Mouse (Mus musculus) heart, embryonic 11.5 days (tissue): ENCODE results near the gene Lima1. TPM values are rescaled to one million over a fixed set of nuclear protein-coding genes. Genes with fewer than 3 reads are reported as not detected.
A peak's percentile ranks its signal among the peaks of the same experiment; 100 is the strongest.

ENCODE experiments used
- ATAC-seq: fragments of 200-750 bp; cut with Nextera tagmentation; replicated peaks from 2 replicates; pipeline ENCODE4 v1.8.0; 2017; ENCODE audit warnings: moderate library complexity; ENCODE audit not compliant: insufficient number of reproducible peaks, low FRiP score, low TSS enrichment
- H3K27ac ChIP-seq: fragments of 300-500 bp; sonication (generic); 2 replicates; pipeline ENCODE4 v1.5.1; 2014; ENCODE audit warnings: mild to moderate bottlenecking, low read depth, low read length
- H3K27me3 ChIP-seq: fragments of 300-500 bp; sonication (generic); 2 replicates; pipeline ENCODE4 v1.6.1; 2014; ENCODE audit warnings: mild to moderate bottlenecking, low read length, mixed read lengths; ENCODE audit not compliant: control insufficient read depth, insufficient read depth
- H3K36me3 ChIP-seq: fragments of 300-500 bp; sonication (generic); 2 replicates; pipeline ENCODE4 v1.6.1; 2014; ENCODE audit warnings: mild to moderate bottlenecking, low read length, moderate library complexity, mixed read lengths; ENCODE audit not compliant: control insufficient read depth, insufficient read depth
- H3K4me1 ChIP-seq: fragments of 300-500 bp; sonication (generic); 2 replicates; pipeline ENCODE4 v1.6.1; 2014; ENCODE audit warnings: low read length; ENCODE audit not compliant: control insufficient read depth, insufficient read depth
- H3K4me2 ChIP-seq: fragments of 300-500 bp; sonication (generic); 2 replicates; pipeline ENCODE4 v1.6.1; 2014; ENCODE audit warnings: mild to moderate bottlenecking, moderate library complexity
- H3K4me3 ChIP-seq: fragments of 300-500 bp; sonication (generic); 2 replicates; pipeline ENCODE4 v1.5.1; 2014; ENCODE audit warnings: low read depth, low read length
- H3K9ac ChIP-seq: fragments of 300-500 bp; sonication (generic); 2 replicates; pipeline ENCODE4 v1.6.1; 2014; ENCODE audit warnings: mild to moderate bottlenecking, low read depth, low read length, moderate library complexity
- H3K9me3 ChIP-seq: fragments of 300-500 bp; sonication (generic); replicated peaks from 2 replicates; pipeline ENCODE4 v1.6.1; 2016; ENCODE audit warnings: low read length; ENCODE audit not compliant: control insufficient read depth
- WGBS: fragments of 180-500 bp; shearing (Covaris S2); extraction: QIAGEN DNeasy Blood & Tissue Kit; methylation state at CpG from one replicate; pipeline ENCODE4 v1.1.7; 2014; ENCODE audit not compliant: insufficient replicate concordance; 5-methylcytosine and 5-hydroxymethylcytosine counted together
- polyA plus RNA-seq: library from polyadenylated mRNA; unstranded; fragments of >200 nt; fragmentation: Nextera tagmentation; extraction: Ambion mirVana; gene quantifications from 2 replicates; pipeline ENCODE4 v1.2.1, GENCODE M21; 2014

Gene Lima1
- polyA plus RNA-seq, 1 experiment from 2014 or later: 24.1 TPM

DNA sequence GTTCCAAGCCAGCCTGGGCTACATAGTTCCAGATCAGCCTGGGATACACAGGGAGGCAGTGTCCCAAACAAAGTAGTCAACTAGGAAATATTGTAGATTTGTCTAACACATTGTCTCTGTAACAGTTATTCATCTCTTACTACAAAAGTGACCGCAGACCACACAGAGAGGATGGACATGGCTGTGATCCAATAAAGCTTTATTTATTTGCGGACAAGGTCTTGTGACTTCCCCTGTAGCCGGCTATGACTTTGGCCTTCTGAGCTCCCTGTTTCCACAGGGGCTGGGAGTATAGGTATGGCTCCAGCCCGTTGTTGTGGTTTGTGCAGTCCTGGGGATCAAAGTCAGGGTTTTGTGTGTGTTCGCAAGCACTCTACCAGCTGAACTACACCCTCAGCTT, 3.3 kb upstream of the Lima1 start:
- peaks cover 4% of the 10 kb centered on the region for H3K4me1 ChIP-seq
- H3K4me3 ChIP-seq: no peak overlapping the region
- H3K4me2 ChIP-seq: no peak overlapping the region
- H3K9me3 ChIP-seq: no peaks in the 10 kb centered on the region
- H3K36me3 ChIP-seq: no peaks in the 10 kb centered on the region
- no peak for ATAC-seq
- no peaks in the 10 kb centered on the region for H3K27me3 ChIP-seq
- H3K9ac ChIP-seq: no peak overlapping the region
- WGBS: 86% methylated on average over 5 of the region's 5 CpGs
- H3K27ac ChIP-seq: no peak overlapping the region

DNA sequence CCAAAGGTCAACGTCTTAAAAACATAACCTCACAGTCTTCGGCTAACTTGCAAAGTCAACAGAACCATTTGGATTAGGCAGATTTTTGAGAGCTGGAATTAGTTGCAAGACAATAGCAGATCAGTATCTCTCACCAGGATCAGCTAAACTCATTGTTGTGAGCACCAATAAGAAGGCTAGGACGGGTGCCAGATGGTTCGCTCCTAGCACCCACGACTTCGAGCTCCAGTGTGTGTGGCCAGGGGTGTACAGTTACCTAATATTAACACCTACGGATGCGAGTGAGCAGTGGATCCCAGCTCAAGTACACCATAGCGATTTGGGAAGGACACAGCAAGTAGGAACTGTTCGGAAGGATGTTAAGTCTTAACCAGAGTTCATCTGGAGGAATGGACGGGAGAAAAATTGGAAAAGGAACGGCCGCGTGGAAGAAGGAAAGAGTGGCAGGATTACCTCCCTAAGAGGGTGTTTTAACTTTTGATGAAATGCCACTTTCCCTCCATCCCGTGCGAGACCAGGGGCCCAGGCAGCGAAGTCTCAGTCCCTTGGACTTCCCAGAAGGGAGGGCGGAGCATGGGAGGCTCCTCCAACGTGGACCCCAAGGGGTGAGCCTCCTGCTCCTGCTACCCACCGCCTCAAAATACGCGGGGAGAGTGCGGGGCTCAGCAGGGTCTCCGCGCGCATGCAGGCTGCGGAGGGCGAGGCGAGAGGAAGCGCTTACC, 483 bp downstream of the Lima1 start:
- 6% methylated on average over 30 of the region's 30 CpGs for WGBS
- Histone ChIP-seq H3K9ac (peak overlapping the region; percentile 81), H3K36me3 (no peaks in the 10 kb centered on the region), H3K27me3 (no peaks in the 10 kb centered on the region), H3K9me3 (no peaks in the 10 kb centered on the region), H3K4me3 (peak overlapping the region; percentile 78), H3K4me2 (peak overlapping the region; percentile 99), H3K27ac (no peak overlapping the region), H3K4me1 (peaks cover 4% of the 10 kb centered on the region)
- 0 out of 2 replicates have a peak, but pooled peaks have one; percentile 7 for ATAC-seq

DNA sequence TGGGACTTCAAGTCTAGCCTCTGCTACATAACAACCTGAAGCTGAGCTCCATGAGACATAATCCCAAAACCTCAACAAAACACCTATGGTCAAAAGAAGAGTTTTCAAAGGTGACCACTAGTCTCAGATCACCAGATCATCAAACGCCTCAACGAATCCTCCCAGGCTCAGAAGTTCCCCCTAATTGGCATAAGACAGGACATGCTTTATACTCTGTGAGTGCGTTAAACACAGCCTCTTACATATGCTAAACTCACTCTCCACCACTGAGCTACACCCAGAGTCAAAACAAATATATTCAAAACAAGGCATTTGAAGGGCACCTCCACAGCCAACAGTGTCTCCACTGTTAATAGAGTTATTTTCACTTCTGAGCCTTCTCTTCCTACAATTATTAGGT, 2.7 kb downstream of the Lima1 start:
- 77% methylated on average over 3 of the region's 3 CpGs for WGBS
- Histone ChIP-seq H3K4me1 (peaks cover 4% of the 10 kb centered on the region), H3K36me3 (no peaks in the 10 kb centered on the region), H3K27ac (no peak overlapping the region), H3K9me3 (no peaks in the 10 kb centered on the region), H3K4me3 (no peak overlapping the region), H3K4me2 (no peak overlapping the region), H3K9ac (no peak overlapping the region), H3K27me3 (no peaks in the 10 kb centered on the region)
- no peak for ATAC-seq

DNA sequence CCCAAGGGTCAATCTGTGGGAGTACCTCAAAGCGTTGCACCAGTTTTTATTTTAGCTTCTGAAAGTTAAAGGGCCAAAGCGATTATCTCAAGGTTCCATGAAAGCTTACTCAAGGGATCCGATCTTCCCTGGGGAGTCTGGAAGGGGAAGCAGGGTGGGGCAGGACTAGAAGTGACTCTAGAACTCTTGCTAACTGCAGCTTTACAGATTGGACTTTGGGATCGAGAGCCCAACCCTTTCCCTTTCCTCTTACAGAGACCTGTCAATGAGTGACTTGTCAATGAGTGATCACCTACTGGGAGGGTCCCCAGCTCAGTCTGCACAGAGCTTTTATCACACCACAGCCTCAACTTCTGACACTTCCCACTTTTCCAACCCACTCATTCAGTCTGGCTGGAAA, 7.6 kb downstream of the Lima1 start:
- WGBS: 46% methylated on average over 4 of the region's 4 CpGs
- H3K36me3 ChIP-seq: no peaks in the 10 kb centered on the region
- H3K4me1 ChIP-seq: peaks cover 4% of the 10 kb centered on the region
- H3K27me3 ChIP-seq: no peaks in the 10 kb centered on the region
- H3K27ac ChIP-seq: no peak overlapping the region
- no peak overlapping the region for H3K4me3 ChIP-seq
- no peak overlapping the region for H3K9ac ChIP-seq
- no peak overlapping the region for H3K4me2 ChIP-seq
- no peaks in the 10 kb centered on the region for H3K9me3 ChIP-seq
- no peak for ATAC-seq

DNA sequence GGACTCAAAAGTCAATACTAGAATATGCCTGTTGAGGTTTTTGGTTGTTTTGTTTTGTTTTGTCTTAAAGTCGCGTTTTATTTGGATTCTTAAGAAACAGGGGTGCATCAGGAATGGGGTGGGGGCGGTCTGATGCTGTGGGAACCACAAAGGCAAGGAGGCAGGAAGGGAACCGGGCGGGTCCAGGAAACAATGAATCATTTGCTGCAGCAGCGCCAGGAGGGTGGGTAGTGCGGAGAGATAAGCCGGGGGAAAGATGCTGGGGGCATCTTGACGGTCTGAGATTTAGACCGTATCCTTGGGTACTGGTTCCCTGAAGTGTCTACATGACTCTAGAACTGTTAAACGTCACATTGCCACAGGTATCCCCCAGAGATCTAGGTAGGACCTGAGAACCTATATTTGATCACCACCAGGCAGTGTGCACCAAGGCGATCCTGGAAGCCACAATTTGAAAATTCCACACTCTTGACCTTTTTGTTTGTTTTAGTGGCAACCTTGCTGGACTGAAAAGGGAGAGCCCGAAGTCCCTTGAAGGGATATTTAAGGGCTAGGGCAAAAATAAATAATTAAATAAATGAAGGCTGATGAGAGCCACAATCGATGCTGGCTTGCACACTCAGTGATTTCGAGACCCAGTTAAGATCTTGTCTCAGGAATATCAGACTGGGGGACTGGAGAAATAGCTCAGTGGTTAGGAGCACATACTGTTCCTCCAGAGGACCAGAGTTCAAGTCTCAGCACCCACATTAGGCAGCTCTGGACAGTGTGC, 8.6 kb downstream of the Lima1 start:
- no peaks in the 10 kb centered on the region for H3K36me3 ChIP-seq
- H3K4me3 ChIP-seq: no peak overlapping the region
- WGBS: 42% methylated on average over 15 of the region's 15 CpGs
- no peak; the same call in 1 of the 2 replicates for ATAC-seq
- peaks cover 4% of the 10 kb centered on the region for H3K4me1 ChIP-seq
- H3K27ac ChIP-seq: no peak overlapping the region
- H3K9me3 ChIP-seq: no peaks in the 10 kb centered on the region
- H3K9ac ChIP-seq: no peak overlapping the region
- H3K27me3 ChIP-seq: no peaks in the 10 kb centered on the region
- H3K4me2 ChIP-seq: no peak overlapping the region

DNA sequence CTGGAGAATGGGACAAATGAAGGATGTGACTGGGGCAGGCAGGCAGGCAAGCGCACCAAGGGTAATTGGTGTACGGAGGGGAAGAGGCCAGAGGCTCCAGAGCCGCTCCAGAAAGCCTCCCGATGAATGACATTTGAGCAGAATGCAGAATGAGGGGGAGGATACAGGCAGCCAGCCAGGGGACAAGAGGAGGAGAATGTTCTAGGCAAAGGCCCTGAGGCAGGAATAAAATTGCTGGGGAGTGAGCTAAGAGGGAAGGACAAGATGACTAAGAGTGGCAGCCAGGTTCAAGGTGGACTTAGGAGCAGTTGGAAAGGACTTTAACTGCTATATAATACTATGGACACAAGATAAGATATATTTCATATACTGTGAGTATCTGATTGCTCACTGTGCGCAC, 9.3 kb downstream of the Lima1 start:
- H3K27me3 ChIP-seq: no peaks in the 10 kb centered on the region
- WGBS: 52% methylated on average over 5 of the region's 5 CpGs
- H3K27ac ChIP-seq: peak overlapping the region; percentile 50
- no peaks in the 10 kb centered on the region for H3K36me3 ChIP-seq
- H3K4me1 ChIP-seq: peaks cover 4% of the 10 kb centered on the region
- no peak overlapping the region for H3K4me2 ChIP-seq
- no peak for ATAC-seq
- H3K9me3 ChIP-seq: no peaks in the 10 kb centered on the region
- no peak overlapping the region for H3K4me3 ChIP-seq
- H3K9ac ChIP-seq: 0 out of 2 replicates have a peak overlapping the region, but pooled peaks have one; percentile 2

DNA sequence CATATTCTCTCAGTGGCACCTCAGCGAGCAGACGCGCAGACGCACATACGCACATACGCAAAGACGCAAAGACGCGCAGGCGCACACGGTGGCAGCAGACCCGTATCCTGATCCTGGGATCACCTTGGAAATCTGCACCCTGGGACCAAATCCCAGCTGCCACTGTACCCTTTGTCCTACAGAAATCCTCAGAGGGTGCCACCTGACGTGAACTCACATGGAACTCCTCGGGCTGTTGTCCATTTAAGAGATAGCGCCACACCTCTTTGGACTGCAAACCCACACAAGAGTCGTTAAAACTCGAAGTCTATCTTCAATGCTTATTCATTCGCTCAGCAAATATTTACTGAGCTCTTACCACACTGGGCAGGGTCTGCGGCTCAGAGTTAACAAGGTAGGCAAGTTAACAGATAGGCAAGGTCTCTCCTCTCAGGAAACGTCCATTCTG, 9.7 kb downstream of the Lima1 start:
- 84% methylated on average over 20 of the region's 20 CpGs for WGBS
- H3K27me3 ChIP-seq: no peaks in the 10 kb centered on the region
- no peak for ATAC-seq
- no peak overlapping the region for H3K4me3 ChIP-seq
- 0 out of 2 replicates have a peak overlapping the region, but pooled peaks have one; percentile 2 for H3K9ac ChIP-seq
- H3K4me1 ChIP-seq: peaks cover 4% of the 10 kb centered on the region
- H3K4me2 ChIP-seq: no peak overlapping the region
- H3K27ac ChIP-seq: peak overlapping the region; percentile 50; the same call in 1 of the 2 replicates
- H3K9me3 ChIP-seq: no peaks in the 10 kb centered on the region
- no peaks in the 10 kb centered on the region for H3K36me3 ChIP-seq

DNA sequence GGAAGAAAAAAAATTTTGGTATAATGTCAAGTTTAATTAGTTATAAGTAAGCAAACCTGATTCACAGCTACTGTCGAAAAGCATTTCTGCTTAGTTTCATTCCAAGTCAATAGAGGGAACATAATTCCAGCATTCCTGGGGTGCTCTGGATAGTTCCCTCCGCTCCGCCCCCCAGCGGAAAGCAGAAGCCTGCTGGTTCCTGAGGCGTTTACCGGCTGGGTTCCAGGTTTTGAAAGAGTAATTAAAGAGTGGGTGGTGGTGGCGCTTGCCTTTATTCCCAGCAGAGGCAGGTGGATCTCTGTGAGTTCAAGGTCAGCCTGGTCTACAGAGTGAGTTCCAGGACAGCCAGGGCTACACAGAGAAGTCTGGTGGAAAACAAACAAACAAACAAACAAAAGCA, 10.2 kb downstream of the Lima1 start:
- no peak overlapping the region for H3K9ac ChIP-seq
- H3K36me3 ChIP-seq: no peaks in the 10 kb centered on the region
- peaks cover 4% of the 10 kb centered on the region for H3K4me1 ChIP-seq
- ATAC-seq: no peak
- no peak overlapping the region for H3K4me3 ChIP-seq
- H3K27ac ChIP-seq: no peak overlapping the region
- no peak overlapping the region for H3K4me2 ChIP-seq
- H3K27me3 ChIP-seq: no peaks in the 10 kb centered on the region
- 82% methylated on average over 7 of the region's 7 CpGs for WGBS
- H3K9me3 ChIP-seq: no peaks in the 10 kb centered on the region
